Mouse (Mus musculus): ENCODE measurements around the gene Thumpd2. TPM values are rescaled to one million over a fixed set of nuclear protein-coding genes. Genes with fewer than 3 reads are reported as not detected.
A peak's percentile ranks its signal among the peaks of the same experiment; 100 is the strongest.

Thumpd2 gene
- polyA plus RNA-seq, 1 experiment, result 4.1 TPM

DNA sequence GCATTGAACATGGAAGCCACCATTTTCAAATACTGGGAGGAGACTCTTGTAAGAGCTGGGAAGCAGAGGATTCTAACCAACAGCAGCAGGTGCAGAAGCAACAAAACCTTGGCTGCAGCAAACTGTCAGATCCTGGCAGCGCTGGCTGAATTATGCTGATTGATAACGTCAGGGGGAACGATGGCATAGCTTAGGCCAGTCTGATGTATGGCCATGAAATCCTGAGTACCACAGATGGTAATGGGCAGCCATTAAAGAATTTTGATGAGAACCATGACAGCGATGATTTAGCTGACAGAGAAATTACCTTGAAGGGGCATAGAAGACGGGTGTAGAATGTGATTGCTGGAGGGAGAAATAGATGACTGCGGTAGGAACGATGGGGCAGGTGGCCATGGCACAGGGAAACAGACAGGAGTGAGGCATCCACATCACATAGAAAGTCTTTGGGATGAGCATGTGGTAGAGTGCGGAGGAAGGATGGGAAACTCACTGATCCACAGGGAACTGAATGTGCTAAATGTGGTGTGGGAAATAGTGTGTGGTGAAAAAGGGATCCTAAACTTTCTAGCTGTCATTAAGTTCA, 8.0 kb downstream of the Thumpd2 start:
- peak; percentile 11 for DNase-seq (ENCODE audit: low read depth)
- TF ChIP-seq POLR2A (IDR thresholded peaks at IDR 0.05; ENCODE audit: borderline replicate concordance, extremely low read depth, insufficient read depth, insufficient read length, poor library complexity, severe bottlenecking), result no peak
- TF ChIP-seq CTCF (IDR thresholded peaks at IDR 0.05; ENCODE audit: borderline replicate concordance, extremely low read depth, insufficient read depth, insufficient read length), result no peak

GRCm38 (mm10) chr17:81056035-81056434, 8.8 kb downstream of the Thumpd2 start:
- TF ChIP-seq CTCF (IDR thresholded peaks at IDR 0.05; ENCODE audit: borderline replicate concordance, extremely low read depth, insufficient read depth, insufficient read length), result no peak
- no peak for TF ChIP-seq POLR2A (IDR thresholded peaks at IDR 0.05; ENCODE audit: borderline replicate concordance, extremely low read depth, insufficient read depth, insufficient read length, poor library complexity, severe bottlenecking)
- no peak for DNase-seq (ENCODE audit: low read depth)

GRCm38 (mm10) chr17:81055522-81055921, 9.4 kb downstream of the Thumpd2 start:
- no peak for TF ChIP-seq CTCF (IDR thresholded peaks at IDR 0.05; ENCODE audit: borderline replicate concordance, extremely low read depth, insufficient read depth, insufficient read length)
- no peak for TF ChIP-seq POLR2A (IDR thresholded peaks at IDR 0.05; ENCODE audit: borderline replicate concordance, extremely low read depth, insufficient read depth, insufficient read length, poor library complexity, severe bottlenecking)
- DNase-seq (ENCODE audit: low read depth), result no peak

- no peak for TF ChIP-seq CTCF (IDR thresholded peaks at IDR 0.05; ENCODE audit: borderline replicate concordance, extremely low read depth, insufficient read depth, insufficient read length)
- no peak for TF ChIP-seq POLR2A (IDR thresholded peaks at IDR 0.05; ENCODE audit: borderline replicate concordance, extremely low read depth, insufficient read depth, insufficient read length, poor library complexity, severe bottlenecking)
- no peak for DNase-seq (ENCODE audit: low read depth)
Observed at GRCm38 (mm10) chr17:81053274-81053673, 11.6 kb downstream of the Thumpd2 start.

GRCm38 (mm10) chr17:81047930-81048564, 16.8 kb downstream of the Thumpd2 start:
- DNase-seq (ENCODE audit: low read depth), result no peak
- TF ChIP-seq CTCF (IDR thresholded peaks at IDR 0.05; ENCODE audit: borderline replicate concordance, extremely low read depth, insufficient read depth, insufficient read length) (no peak), POLR2A (IDR thresholded peaks at IDR 0.05; ENCODE audit: borderline replicate concordance, extremely low read depth, insufficient read depth, insufficient read length, poor library complexity, severe bottlenecking) (no peak)

GRCm38 (mm10) chr17:81045525-81046150, 19.2 kb downstream of the Thumpd2 start:
- TF ChIP-seq CTCF (IDR thresholded peaks at IDR 0.05; ENCODE audit: borderline replicate concordance, extremely low read depth, insufficient read depth, insufficient read length), result peak; percentile 19; the same call in 1 of the 2 replicates
- no peak for TF ChIP-seq POLR2A (IDR thresholded peaks at IDR 0.05; ENCODE audit: borderline replicate concordance, extremely low read depth, insufficient read depth, insufficient read length, poor library complexity, severe bottlenecking)
- DNase-seq (ENCODE audit: low read depth), result no peak

- TF ChIP-seq CTCF (IDR thresholded peaks at IDR 0.05; ENCODE audit: borderline replicate concordance, extremely low read depth, insufficient read depth, insufficient read length), result no peak
- TF ChIP-seq POLR2A (IDR thresholded peaks at IDR 0.05; ENCODE audit: borderline replicate concordance, extremely low read depth, insufficient read depth, insufficient read length, poor library complexity, severe bottlenecking), result no peak
- no peak for DNase-seq (ENCODE audit: low read depth)
Observed at GRCm38 (mm10) chr17:81045115-81045514, 19.8 kb downstream of the Thumpd2 start.

DNA sequence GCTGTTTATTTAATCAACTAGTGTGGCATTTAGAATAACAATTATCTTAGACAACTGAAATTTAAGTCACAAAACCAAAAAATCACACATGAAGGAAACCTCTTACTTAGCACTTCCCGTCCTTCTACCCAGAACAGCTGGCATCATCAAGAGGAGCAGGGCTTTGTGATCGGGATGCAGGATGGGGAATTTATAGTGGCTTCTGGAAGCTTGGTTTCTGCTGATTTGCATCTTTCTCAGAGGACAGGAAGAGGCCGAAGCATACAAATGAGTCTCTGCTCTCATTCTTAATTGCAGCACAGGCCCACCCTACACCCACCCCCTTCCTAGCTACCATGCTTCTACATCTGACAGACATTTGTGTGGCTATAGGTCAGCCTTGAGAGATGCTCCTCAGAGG, 20.5 kb downstream of the Thumpd2 start:
- TF ChIP-seq POLR2A (IDR thresholded peaks at IDR 0.05; ENCODE audit: borderline replicate concordance, extremely low read depth, insufficient read depth, insufficient read length, poor library complexity, severe bottlenecking) (no peak), CTCF (IDR thresholded peaks at IDR 0.05; ENCODE audit: borderline replicate concordance, extremely low read depth, insufficient read depth, insufficient read length) (no peak)
- peak; percentile 62 for DNase-seq (ENCODE audit: low read depth)

- TF ChIP-seq CTCF (IDR thresholded peaks at IDR 0.05; ENCODE audit: borderline replicate concordance, extremely low read depth, insufficient read depth, insufficient read length) (no peak), POLR2A (IDR thresholded peaks at IDR 0.05; ENCODE audit: borderline replicate concordance, extremely low read depth, insufficient read depth, insufficient read length, poor library complexity, severe bottlenecking) (no peak)
- DNase-seq (ENCODE audit: low read depth), result no peak
Observed at GRCm38 (mm10) chr17:81041662-81042061, 23.2 kb downstream of the Thumpd2 start.

DNA sequence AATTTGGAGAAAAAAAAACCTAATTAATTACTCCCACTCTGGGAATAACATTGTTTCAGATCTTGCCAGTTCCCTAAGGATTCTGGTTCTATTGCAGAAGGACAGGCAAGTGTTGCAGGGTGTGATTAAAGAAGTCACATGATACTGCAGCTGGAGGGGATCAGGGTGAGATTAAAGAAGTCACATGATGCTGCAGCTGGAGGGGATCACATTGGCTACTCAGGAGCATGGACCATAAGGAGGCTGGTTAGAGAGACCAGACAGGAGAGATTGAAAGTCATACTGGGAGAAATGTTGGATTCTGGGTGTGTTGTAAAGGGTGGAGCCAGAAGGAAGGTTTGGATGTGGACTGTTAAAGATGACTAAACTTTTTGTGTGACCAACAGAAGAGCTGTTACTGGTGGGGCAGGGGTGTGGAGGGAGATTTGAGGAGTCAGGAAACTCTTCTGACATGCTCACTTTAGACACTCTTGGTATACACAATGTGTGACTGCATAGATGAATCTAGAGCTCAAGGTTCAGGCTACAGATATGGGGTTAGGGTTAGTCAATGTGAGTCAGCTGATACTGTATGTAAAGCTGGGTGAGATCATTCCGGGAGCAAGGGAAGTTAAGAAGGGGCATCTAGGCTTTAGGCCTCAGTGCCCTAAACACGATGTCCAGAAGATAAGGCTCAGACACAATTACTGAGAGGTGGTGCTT, 26.0 kb downstream of the Thumpd2 start:
- TF ChIP-seq POLR2A (IDR thresholded peaks at IDR 0.05; ENCODE audit: borderline replicate concordance, extremely low read depth, insufficient read depth, insufficient read length, poor library complexity, severe bottlenecking) (no peak), CTCF (IDR thresholded peaks at IDR 0.05; ENCODE audit: borderline replicate concordance, extremely low read depth, insufficient read depth, insufficient read length) (no peak)
- DNase-seq (ENCODE audit: low read depth), result no peak

DNA sequence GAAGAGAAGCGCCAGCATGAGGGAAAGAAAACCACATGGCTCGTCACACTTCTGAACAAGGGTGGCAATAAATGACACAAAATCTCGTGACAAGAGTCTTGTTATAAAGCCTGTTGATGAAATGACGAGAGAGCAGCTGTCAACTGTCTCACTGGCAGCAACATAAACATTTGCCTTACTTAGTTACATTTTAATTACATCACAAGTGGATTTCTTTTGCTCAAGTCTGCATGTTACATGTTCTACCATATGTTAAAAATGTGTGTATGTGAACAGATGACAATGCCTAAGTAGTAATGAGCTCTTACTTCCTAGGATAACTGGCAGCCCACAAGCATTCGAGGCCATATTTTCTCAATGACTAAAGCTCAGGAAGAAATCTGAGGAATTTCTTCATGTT, 29.5 kb downstream of the Thumpd2 start:
- no peak for TF ChIP-seq CTCF (IDR thresholded peaks at IDR 0.05; ENCODE audit: borderline replicate concordance, extremely low read depth, insufficient read depth, insufficient read length)
- DNase-seq (ENCODE audit: low read depth), result peak; percentile 81
